Mouse (Mus musculus) heart, embryonic 16.5 days (tissue): ENCODE data around the gene Gm19345. TPM values are rescaled to one million over a fixed set of nuclear protein-coding genes. Genes with fewer than 3 reads are reported as not detected.

Source experiments
- ATAC-seq: fragments of 200-750 bp; cut with Nextera tagmentation; replicated peaks from 2 replicates; pipeline ENCODE4 v1.8.0; 2017; ENCODE audit warnings: moderate number of reproducible peaks; ENCODE audit not compliant: insufficient read depth, low FRiP score; ENCODE audit errors: extremely low read depth
- H3K27ac ChIP-seq: fragments of 300-500 bp; sonication (generic); 2 replicates; pipeline ENCODE4 v1.5.1; 2014; ENCODE audit warnings: mild to moderate bottlenecking, low read length, control low read depth, moderate library complexity
- H3K27me3 ChIP-seq: fragments of 300-500 bp; sonication (generic); 2 replicates; pipeline ENCODE4 v1.6.1; 2014; ENCODE audit warnings: low read length, mixed read lengths; ENCODE audit not compliant: control insufficient read depth, insufficient read depth
- H3K36me3 ChIP-seq: fragments of 300-500 bp; sonication (generic); 2 replicates; pipeline ENCODE4 v1.6.1; 2014; ENCODE audit not compliant: control insufficient read depth, insufficient read depth
- H3K4me1 ChIP-seq: fragments of 300-500 bp; sonication (generic); 2 replicates; pipeline ENCODE4 v1.6.1; 2014; ENCODE audit warnings: low read length, mixed read lengths; ENCODE audit not compliant: control insufficient read depth, insufficient read depth
- H3K4me2 ChIP-seq: fragments of 300-500 bp; sonication (generic); 2 replicates; pipeline ENCODE4 v1.6.1; 2014; ENCODE audit warnings: low read depth, mild to moderate bottlenecking, control low read depth, low read length
- H3K4me3 ChIP-seq: fragments of 300-500 bp; sonication (generic); 2 replicates; pipeline ENCODE4 v1.5.1; 2014; ENCODE audit warnings: mild to moderate bottlenecking, control low read depth, low read length
- H3K9ac ChIP-seq: fragments of 300-500 bp; sonication (generic); 2 replicates; pipeline ENCODE4 v1.6.1; 2014; ENCODE audit warnings: low read length, control low read depth
- H3K9me3 ChIP-seq: fragments of 300-500 bp; sonication (generic); replicated peaks from 2 replicates; pipeline ENCODE4 v1.6.1; 2016; ENCODE audit warnings: low read length; ENCODE audit not compliant: control insufficient read depth
- WGBS: fragments of 180-500 bp; shearing (Covaris S2); extraction: QIAGEN DNeasy Blood & Tissue Kit; methylation state at CpG from one replicate; pipeline ENCODE4 v1.1.7; 2014; 5-methylcytosine and 5-hydroxymethylcytosine counted together
- polyA plus RNA-seq: library from polyadenylated mRNA; unstranded; fragments of >200 nt; fragmentation: Nextera tagmentation; extraction: Ambion mirVana; gene quantifications from 2 replicates; pipeline ENCODE4 v1.2.1, GENCODE M21; 2015

Gene Gm19345
- polyA plus RNA-seq, 1 experiment from 2014 or later: not detected

GRCm38 (mm10) chr7:19823256-19824181 lies 28.3 kb upstream of the Gm19345 start:
- 0 out of 2 replicates have a peak, but pooled peaks have one; percentile 4 for ATAC-seq
- WGBS: 24% methylated on average over 16 of the region's 16 CpGs
- H3K27me3 ChIP-seq: peaks cover 12% of the 10 kb centered on the region
- H3K9ac ChIP-seq: no peak overlapping the region
- peaks cover 4% of the 10 kb centered on the region for H3K9me3 ChIP-seq
- H3K27ac ChIP-seq: peak overlapping the region; percentile 82
- H3K36me3 ChIP-seq: no peaks in the 10 kb centered on the region
- H3K4me2 ChIP-seq: peak overlapping the region; percentile 45; the same call in 1 of the 2 replicates
- peaks cover 20% of the 10 kb centered on the region for H3K4me1 ChIP-seq
- H3K4me3 ChIP-seq: 0 out of 2 replicates have a peak overlapping the region, but pooled peaks have one; percentile 8

DNA sequence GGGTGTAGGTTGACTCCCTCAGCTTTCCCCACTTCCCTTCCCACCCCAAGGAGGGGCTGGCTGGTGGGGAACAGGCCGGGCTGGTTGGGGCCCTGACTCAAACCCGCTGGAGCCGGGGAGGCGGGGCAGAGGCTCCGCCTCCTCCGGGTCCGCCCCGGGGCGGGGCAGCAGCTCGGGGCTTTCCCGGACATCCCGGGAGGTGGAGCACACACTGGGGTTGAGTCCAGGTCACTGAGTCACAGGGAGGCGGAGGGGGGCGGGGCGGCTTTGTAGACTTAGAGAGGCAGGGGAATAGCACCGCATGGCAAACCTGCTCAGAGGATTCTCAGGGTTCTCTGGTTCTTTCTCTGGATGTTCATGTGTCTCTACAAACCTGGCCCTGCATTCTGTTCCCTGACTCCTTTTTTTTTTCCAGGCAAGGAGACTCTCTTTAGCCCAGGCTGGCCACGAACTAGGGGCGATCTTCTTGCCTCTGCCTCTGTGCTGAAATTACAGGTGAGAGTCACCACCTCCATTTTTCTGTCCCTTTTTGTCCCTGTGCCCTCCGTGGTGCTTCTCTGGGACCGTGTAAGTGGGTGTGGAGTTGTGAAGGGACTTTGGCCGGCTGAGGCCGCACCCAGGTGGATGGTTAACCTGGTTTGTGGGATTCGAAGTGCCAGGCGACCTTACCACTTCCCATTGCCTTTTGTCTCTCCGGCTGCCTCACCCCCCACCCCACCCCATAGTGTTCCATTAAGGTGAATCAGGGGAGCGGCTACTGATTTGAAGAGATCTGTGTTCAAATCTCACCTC lies 27.4 kb upstream of the Gm19345 start:
- H3K9me3 ChIP-seq: peaks cover 4% of the 10 kb centered on the region
- no peak overlapping the region for H3K9ac ChIP-seq
- peaks cover 20% of the 10 kb centered on the region for H3K4me1 ChIP-seq
- peak overlapping the region; percentile 45; the same call in 1 of the 2 replicates for H3K4me2 ChIP-seq
- H3K36me3 ChIP-seq: no peaks in the 10 kb centered on the region
- 23% methylated on average over 26 of the region's 26 CpGs for WGBS
- peak; percentile 74 for ATAC-seq
- peak overlapping the region; percentile 82 for H3K27ac ChIP-seq
- peaks cover 12% of the 10 kb centered on the region for H3K27me3 ChIP-seq
- 0 out of 2 replicates have a peak overlapping the region, but pooled peaks have one; percentile 8 for H3K4me3 ChIP-seq

DNA sequence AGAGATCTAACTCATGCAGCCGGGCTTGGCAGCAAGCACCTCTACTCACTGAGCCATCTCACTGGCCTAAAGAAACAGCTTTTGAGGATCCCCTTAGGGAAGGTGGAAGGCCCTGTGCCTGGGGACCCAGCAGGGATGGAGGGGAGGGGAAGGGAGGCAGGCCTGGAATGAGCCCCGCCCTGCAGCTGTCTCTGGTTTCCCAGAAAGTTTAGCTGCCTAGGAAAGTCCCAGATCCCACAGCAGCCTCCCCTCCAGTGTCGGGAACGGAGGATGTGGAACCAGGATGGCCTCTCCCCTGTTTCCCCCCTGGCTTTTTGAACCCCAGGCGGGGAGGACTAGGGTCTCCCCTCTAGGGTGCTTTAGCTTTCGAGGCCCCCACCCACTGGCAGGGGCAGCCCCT lies 25.0 kb upstream of the Gm19345 start:
- 46% methylated on average over 6 of the region's 6 CpGs for WGBS

GRCm38 (mm10) chr7:19829694-19830093 lies 22.1 kb upstream of the Gm19345 start:
- Histone ChIP-seq H3K4me3 (no peak overlapping the region), H3K4me1 (peaks cover 15% of the 10 kb centered on the region), H3K4me2 (no peak overlapping the region), H3K9me3 (no peaks in the 10 kb centered on the region), H3K27ac (no peak overlapping the region), H3K27me3 (no peaks in the 10 kb centered on the region), H3K9ac (no peak overlapping the region), H3K36me3 (no peaks in the 10 kb centered on the region)
- 85% methylated on average over 3 of the region's 3 CpGs for WGBS
- no peak for ATAC-seq

More for the DNA sequence above, 25.0 kb upstream of the Gm19345 start:
- Histone ChIP-seq H3K4me1 (peaks cover 35% of the 10 kb centered on the region), H3K27ac (no peak overlapping the region), H3K9ac (no peak overlapping the region), H3K4me2 (no peak overlapping the region), H3K4me3 (no peak overlapping the region), H3K9me3 (no peaks in the 10 kb centered on the region), H3K36me3 (no peaks in the 10 kb centered on the region), H3K27me3 (peaks cover 7% of the 10 kb centered on the region)
- ATAC-seq: no peak

- H3K4me2 ChIP-seq: peak overlapping the region; percentile 41
- H3K9me3 ChIP-seq: no peaks in the 10 kb centered on the region
- WGBS: 21% methylated on average over 13 of the region's 13 CpGs
- no peaks in the 10 kb centered on the region for H3K36me3 ChIP-seq
- H3K9ac ChIP-seq: peak overlapping the region; percentile 42; the same call in 1 of the 2 replicates
- peaks cover 15% of the 10 kb centered on the region for H3K4me1 ChIP-seq
- no peak overlapping the region for H3K27ac ChIP-seq
- no peak overlapping the region for H3K4me3 ChIP-seq
- peak; percentile 84 for ATAC-seq
- no peaks in the 10 kb centered on the region for H3K27me3 ChIP-seq
Measured at GRCm38 (mm10) chr7:19830682-19831156, 21.1 kb upstream of the Gm19345 start.

DNA sequence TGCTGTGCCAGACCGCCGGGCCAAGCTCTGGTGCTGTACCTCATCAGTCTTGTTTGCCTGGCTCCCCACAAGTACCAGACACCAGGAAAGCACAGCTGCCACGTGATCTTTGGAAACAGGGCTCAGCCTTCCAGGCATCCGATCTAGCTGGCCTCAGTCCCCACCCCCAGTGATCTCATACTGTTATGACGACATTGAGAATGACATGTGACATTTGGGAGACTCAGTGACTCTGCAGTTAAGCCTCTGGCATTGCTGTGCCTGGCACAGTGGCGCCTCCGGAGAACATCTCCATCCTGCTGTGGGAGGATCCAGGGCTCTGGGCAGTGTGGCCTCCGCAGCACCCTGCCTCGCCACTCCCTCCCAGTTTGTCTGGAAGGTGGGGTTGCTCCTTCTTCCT lies 20.0 kb upstream of the Gm19345 start:
- Histone ChIP-seq H3K36me3 (no peaks in the 10 kb centered on the region), H3K4me1 (peaks cover 15% of the 10 kb centered on the region), H3K27me3 (no peaks in the 10 kb centered on the region), H3K4me3 (no peak overlapping the region), H3K9ac (no peak overlapping the region), H3K9me3 (no peaks in the 10 kb centered on the region), H3K4me2 (no peak overlapping the region), H3K27ac (no peak overlapping the region)
- no peak for ATAC-seq
- 45% methylated on average over 9 of the region's 9 CpGs for WGBS

GRCm38 (mm10) chr7:19834055-19834454 lies 17.7 kb upstream of the Gm19345 start:
- ATAC-seq: no peak
- H3K4me3 ChIP-seq: no peak overlapping the region
- no peaks in the 10 kb centered on the region for H3K9me3 ChIP-seq
- H3K4me1 ChIP-seq: peaks cover 15% of the 10 kb centered on the region
- H3K36me3 ChIP-seq: no peaks in the 10 kb centered on the region
- no peak overlapping the region for H3K9ac ChIP-seq
- H3K27me3 ChIP-seq: no peaks in the 10 kb centered on the region
- no peak overlapping the region for H3K4me2 ChIP-seq
- 66% methylated on average over 3 of the region's 3 CpGs for WGBS
- H3K27ac ChIP-seq: no peak overlapping the region

DNA sequence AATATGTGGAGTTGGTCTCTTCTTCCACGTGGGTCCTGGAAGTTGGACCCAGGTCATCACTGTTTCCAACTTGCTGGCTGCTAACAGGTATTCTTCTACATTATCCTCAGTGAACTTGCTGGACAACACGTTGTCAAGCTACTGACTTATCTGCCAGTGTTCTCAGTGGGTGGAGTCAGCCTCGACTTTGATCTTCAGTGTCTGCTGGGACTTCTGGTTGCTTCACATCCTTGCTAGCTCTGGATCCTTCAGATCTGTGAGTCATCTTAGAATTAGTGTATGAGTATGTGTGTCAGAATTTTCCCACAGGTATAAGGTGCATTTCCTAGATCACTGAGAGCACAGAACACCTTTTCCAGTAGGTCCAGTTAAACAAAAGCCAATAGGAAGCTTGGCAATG lies 15.0 kb upstream of the Gm19345 start:
- no peak overlapping the region for H3K4me3 ChIP-seq
- 42% methylated on average over 3 of the region's 3 CpGs for WGBS
- ATAC-seq: no peak
- no peak overlapping the region for H3K27ac ChIP-seq
- no peaks in the 10 kb centered on the region for H3K27me3 ChIP-seq
- no peaks in the 10 kb centered on the region for H3K9me3 ChIP-seq
- no peaks in the 10 kb centered on the region for H3K36me3 ChIP-seq
- H3K9ac ChIP-seq: no peak overlapping the region
- no peaks in the 10 kb centered on the region for H3K4me1 ChIP-seq
- H3K4me2 ChIP-seq: no peak overlapping the region
